Mouse (Mus musculus) brain, embryonic 14.5 days (tissue): ENCODE results near the gene Sash1.

ENCODE experiments used
- CTCF ChIP-seq: fragments of 200-500 bp; IDR thresholded peaks from 2 replicates; pipeline ENCODE4 v1.5.1; 2012; ENCODE audit warnings: inconsistent platforms, mild to moderate bottlenecking, moderate library complexity, borderline replicate concordance; ENCODE audit not compliant: insufficient read depth, insufficient read length; ENCODE audit errors: extremely low read depth
- POLR2A ChIP-seq: fragments of 200-500 bp; IDR thresholded peaks from 2 replicates; pipeline ENCODE4 v1.6.1; 2012; ENCODE audit warnings: mild to moderate bottlenecking, inconsistent platforms, borderline replicate concordance; ENCODE audit not compliant: poor library complexity, insufficient read depth, insufficient read length, severe bottlenecking; ENCODE audit errors: extremely low read depth

DNA sequence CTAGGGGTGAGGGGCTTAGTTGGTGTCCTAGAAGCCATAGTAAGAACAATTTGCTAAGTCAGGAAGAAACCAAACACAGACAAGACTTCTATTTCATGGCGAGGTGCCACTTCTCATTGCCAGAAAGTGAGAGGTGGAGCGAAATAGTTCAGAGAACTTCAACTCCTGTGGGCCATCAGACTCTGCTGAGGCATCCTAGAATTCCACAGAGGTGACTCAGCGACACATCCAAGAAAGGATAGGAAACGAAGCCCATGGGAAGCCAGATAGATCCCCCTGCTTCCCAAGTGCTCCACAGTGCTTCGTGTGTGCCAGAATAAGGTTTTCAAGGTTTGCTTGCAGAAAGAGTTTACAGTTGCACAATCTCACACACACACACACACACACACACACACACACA is 209.1 kb downstream of the Sash1 start:
- TF ChIP-seq CTCF (no peak), POLR2A (no peak)
